21 mouse cellular contexts compared by ENCODE assay signal in the genomic region with DNA sequence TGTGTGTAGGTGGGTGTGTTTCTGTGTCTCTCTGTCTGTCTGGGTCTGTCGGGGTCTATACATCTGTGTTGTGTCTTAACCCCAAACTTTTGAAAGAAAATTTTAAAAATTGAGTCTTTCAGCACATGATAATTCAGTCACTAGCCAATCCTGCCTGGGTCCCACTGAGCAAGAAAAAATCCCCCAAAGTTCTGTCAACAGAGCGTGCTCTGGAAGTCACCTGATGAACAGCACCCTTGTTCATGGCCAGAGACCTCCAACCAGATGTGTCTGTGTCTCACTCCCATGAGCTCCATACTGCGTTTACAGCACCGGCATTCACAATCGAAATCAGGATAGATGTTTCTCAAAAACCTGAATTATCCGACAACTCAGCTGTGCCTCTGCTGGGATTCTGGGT.
DNase-seq lines count a peak whose midpoint lies in the region; ATAC-seq and TF ChIP-seq lines count a peak whose summit lies in the region.
"Had no signal": no experiment of that assay in that cellular context is flagged by ENCODE, and none has a peak within 500 bp of the region (broad histone marks: within the 10 kb centered on the region; RNA-seq: fewer than 3 reads in every experiment).

No protein-coding gene starts in this region.

- no peak for TF ChIP-seq POLR2A in heart, adult 2 months (IDR thresholded peaks at IDR 0.05; ENCODE audit: insufficient read depth, low read depth, low read length)

- H3K4me3 ChIP-seq in heart, adult 2 months, result no peak overlapping the region
- H3K4me3 ChIP-seq in midbrain, embryonic 11.5 days (ENCODE audit: low read depth, low read length), result no peak overlapping the region
- no peak overlapping the region for H3K4me3 ChIP-seq in midbrain, embryonic 14.5 days (replicated peaks; ENCODE audit: low read depth, low read length)

- no peak overlapping the region for H3K4me2 ChIP-seq in midbrain, embryonic 11.5 days
- no peak overlapping the region for H3K4me2 ChIP-seq in midbrain, embryonic 14.5 days (ENCODE audit: low read length)

- no peaks in the 10 kb centered on the region for H3K4me1 ChIP-seq in heart, adult 2 months (ENCODE audit: control insufficient read depth, insufficient read depth, low read length)
- no peaks in the 10 kb centered on the region for H3K4me1 ChIP-seq in midbrain, embryonic 11.5 days (ENCODE audit: control insufficient read depth, insufficient read depth, low read length)
- no peaks in the 10 kb centered on the region for H3K4me1 ChIP-seq in midbrain, embryonic 14.5 days (ENCODE audit: control insufficient read depth, insufficient read depth, low read length)

- no peaks in the 10 kb centered on the region for H3K36me3 ChIP-seq in heart, adult 2 months (ENCODE audit: control insufficient read depth, insufficient read depth, low read length)
- no peaks in the 10 kb centered on the region for H3K36me3 ChIP-seq in midbrain, embryonic 11.5 days (ENCODE audit: control insufficient read depth, insufficient read depth, low read length)
- no peaks in the 10 kb centered on the region for H3K36me3 ChIP-seq in midbrain, embryonic 14.5 days (ENCODE audit: control insufficient read depth, insufficient read depth, low read length)
- H3K36me3 ChIP-seq: G1E had no signal

- 87% methylated on average over 6 of the region's 6 CpGs for WGBS in heart, adult 2 months
- WGBS in midbrain, embryonic 11.5 days, result 91% methylated on average over 6 of the region's 6 CpGs
- WGBS in midbrain, embryonic 14.5 days, result 92% methylated on average over 6 of the region's 6 CpGs

- H3K9ac ChIP-seq in heart, adult 2 months (ENCODE audit: low read depth, low read length), result no peak overlapping the region
- H3K9ac ChIP-seq in midbrain, embryonic 11.5 days (ENCODE audit: low read length), result no peak overlapping the region
- H3K9ac ChIP-seq in midbrain, embryonic 14.5 days (replicated peaks; ENCODE audit: low read length), result no peak overlapping the region

- ATAC-seq in midbrain, embryonic 11.5 days (ENCODE audit: low FRiP score), result no peak
- ATAC-seq in midbrain, embryonic 14.5 days (ENCODE audit: low FRiP score, low TSS enrichment), result no peak
- ATAC-seq: activated CD4-positive, CD25-positive, alpha-beta regulatory T cell, adult 4 months; CD4-positive, CD25-positive, alpha-beta regulatory T cell, adult 4 months; Patski had no signal

- no peaks in the 10 kb centered on the region for H3K27me3 ChIP-seq in heart, adult 2 months (ENCODE audit: control insufficient read depth, insufficient read depth, low read length)
- no peaks in the 10 kb centered on the region for H3K27me3 ChIP-seq in midbrain, embryonic 11.5 days (ENCODE audit: control insufficient read depth, insufficient read depth, low read length)
- H3K27me3 ChIP-seq in midbrain, embryonic 14.5 days (ENCODE audit: control insufficient read depth, insufficient read depth, low read length), result no peaks in the 10 kb centered on the region
- H3K27me3 ChIP-seq: CH12.LX, Patski had no signal

- no peak for TF ChIP-seq CTCF in heart, adult 2 months (IDR thresholded peaks at IDR 0.05)

- TF ChIP-seq EP300 in heart, adult 2 months (IDR thresholded peaks at IDR 0.05; ENCODE audit: insufficient read depth, low read depth, low read length), result no peak

- no peak overlapping the region for H3K27ac ChIP-seq in heart, adult 2 months
- no peak overlapping the region for H3K27ac ChIP-seq in midbrain, embryonic 11.5 days (ENCODE audit: low read depth, low read length)
- no peak overlapping the region for H3K27ac ChIP-seq in midbrain, embryonic 14.5 days (replicated peaks; ENCODE audit: low read depth, low read length)

- DNase-seq in heart, adult 11 months, result peak; percentile 65
- DNase-seq in heart, adult 2 months, result no peak
- peak; percentile 64 for DNase-seq in midbrain, embryonic 11.5 days (ENCODE audit: low spot score, missing footprints)
- no peak for DNase-seq in midbrain, embryonic 14.5 days
- peak; percentile 23 for DNase-seq in testis, postnatal 10 days (ENCODE audit: low spot score)
- no peak for DNase-seq in testis, postnatal 14 days (ENCODE audit: low spot score)
- DNase-seq: adrenal gland, adult 2 months; adrenal gland, adult 8-10 months; adrenal gland, postnatal 10 days; adrenal gland, postnatal 14 days; adrenal gland, postnatal 25 days; adrenal gland, postnatal 36 days; B cell, adult 2 months; cerebellum, adult 11 months; cerebellum, adult 11-12 months; cerebellum, adult 18-20 months had no signal

- no peaks in the 10 kb centered on the region for H3K9me3 ChIP-seq in midbrain, embryonic 11.5 days (ENCODE audit: control insufficient read depth, low read length)
- no peaks in the 10 kb centered on the region for H3K9me3 ChIP-seq in midbrain, embryonic 14.5 days (ENCODE audit: control insufficient read depth, low read length)

- no peaks in the 10 kb centered on the region for H3K79me2 ChIP-seq in heart, adult 2 months (replicated peaks; ENCODE audit: control insufficient read depth, insufficient read depth, low read length)

- intact Hi-C loops in heart, adult 2 months (cut with DNase I), result no loop called here

Comparison
In these comparisons a context has a peak if more than half of its experiments do, and no peak if none do; other contexts are left out.
1. DNase-seq: peak in heart, adult 11 months (single experiment), midbrain, embryonic 11.5 days (single experiment) and testis, postnatal 10 days (single experiment); none in heart, adult 2 months (0 of 2), midbrain, embryonic 14.5 days (single experiment) and testis, postnatal 14 days (single experiment).